Mouse (Mus musculus): ENCODE measurements around the gene Cdyl.

- TF ChIP-seq GATA1 (IDR thresholded peaks at IDR 0.05; ENCODE audit: low read length) (no peak), TAL1 (IDR thresholded peaks at IDR 0.05; ENCODE audit: low read length) (no peak)
Observed at GRCm38 (mm10) chr13:35810160-35810537, 150.5 kb downstream of the Cdyl start.

Measured in erythroblast, embryonic 14.5 days (primary cell).